Mouse (Mus musculus): ENCODE results near the gene Asic2. TPM values are rescaled to one million over a fixed set of nuclear protein-coding genes. Genes with fewer than 3 reads are reported as not detected.

Gene Asic2
- total RNA-seq, 2 experiments from 2014 or later, result not detected

DNA sequence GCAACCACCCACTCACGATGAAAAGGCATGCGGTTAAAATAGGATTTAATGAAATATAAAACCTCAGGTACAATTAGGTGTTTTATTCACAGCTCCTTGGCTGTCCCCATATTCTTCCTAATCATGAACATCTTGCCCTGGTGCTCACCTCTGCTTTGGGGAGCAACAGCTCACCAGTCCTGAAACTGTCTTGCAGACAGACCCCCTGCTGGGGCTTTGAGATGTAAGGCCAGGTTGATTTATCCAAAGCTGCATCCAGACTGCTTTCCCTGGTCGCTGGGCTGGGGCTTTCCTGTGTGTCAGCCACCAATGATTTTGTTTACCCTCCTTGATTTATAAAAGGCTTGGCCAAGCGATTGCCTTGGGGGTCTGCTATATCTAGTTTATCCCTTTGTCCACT is 805.2 kb downstream of the Asic2 start:
- ATAC-seq (replicated peaks; ENCODE audit: low FRiP score, poor library complexity, severe bottlenecking), result no peak

DNA sequence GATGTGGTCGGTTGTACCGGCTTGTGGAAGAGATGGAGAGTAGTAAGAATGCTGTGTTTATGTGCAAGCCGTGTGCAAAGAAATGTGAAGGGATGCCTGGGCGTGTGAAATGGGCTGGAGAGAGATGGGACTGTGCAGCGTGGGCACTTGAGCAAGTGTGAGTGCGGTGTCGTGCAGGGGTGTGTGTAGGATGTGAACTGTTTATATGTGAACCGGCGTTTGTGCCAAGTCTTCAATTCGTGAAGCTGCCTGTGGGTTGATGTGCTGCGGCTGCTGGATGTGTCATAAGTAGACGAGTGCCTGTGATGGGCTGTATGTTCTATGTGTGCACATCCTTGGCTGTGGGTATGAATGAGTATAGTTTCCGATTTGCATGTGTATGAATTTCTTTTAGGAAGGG is 814.4 kb downstream of the Asic2 start:
- no peak for ATAC-seq (replicated peaks; ENCODE audit: low FRiP score, poor library complexity, severe bottlenecking)

DNA sequence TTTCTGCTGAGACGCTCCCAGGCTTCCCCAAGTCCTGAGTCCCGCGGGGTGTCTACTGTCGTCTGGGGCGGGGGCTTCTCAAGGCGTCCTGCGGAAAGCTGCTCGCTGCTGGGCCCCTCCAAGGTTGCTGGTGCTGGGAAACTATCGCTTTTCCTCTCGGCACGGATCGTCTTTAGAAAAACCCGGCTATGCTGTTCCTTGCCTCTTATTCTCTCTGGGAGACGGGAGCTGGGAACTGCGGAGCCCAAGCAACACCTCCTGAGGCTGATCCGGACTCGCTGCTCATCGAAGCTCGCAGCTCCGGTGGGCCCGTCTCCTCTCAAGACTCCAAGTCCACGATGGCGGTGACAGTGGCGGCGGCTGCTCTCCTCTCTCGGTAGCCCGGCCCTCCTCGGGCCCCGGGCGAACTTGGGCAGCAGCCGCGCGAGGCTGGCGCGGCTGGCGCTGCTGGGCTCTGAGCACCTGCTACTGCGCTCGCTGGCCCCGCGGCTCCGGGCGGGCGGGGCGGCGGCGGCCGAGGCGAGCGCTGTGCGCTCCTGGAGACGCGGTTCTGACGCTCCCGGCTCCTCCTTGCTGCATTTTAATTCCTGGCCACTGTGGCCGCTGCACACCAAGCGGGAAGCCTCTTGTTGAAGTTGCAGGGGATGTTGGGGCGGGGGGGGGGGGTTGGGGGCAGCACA is 815.0 kb downstream of the Asic2 start:
- ATAC-seq (replicated peaks; ENCODE audit: low FRiP score, poor library complexity, severe bottlenecking), result no peak

DNA sequence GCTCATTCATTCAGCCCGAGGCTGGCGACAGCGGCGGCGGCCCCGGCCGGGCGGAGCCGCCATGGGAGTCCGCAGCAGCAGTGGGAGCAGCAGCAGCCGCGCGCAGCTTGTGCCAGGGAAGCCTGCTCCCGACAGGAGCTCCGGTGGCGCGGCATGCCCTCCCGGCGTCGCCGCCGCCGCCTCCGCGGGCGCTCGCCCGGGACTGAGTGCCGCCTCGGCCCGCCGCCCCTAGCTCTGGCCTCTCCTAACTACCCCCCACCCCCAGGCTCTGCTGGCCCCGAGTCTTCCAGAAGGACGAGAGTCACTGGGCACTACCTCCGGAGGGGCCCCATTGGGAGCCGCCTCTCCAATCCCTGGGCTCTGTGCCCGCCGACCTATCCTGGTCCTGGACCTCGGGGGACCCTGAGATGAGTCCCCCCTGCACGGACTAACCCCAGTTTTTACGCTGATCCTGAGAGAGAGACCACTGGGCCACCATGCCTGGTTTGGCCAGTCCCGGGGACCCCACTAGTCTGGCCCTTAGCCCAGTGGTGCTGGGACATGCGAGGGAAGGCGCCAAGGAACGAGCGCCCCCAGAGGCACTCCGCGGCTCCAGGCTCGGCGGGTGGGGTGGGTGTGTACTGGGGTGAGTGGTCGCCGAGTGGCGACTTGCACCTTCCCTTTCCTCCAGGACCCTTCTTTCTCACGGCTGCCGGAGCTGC is 815.6 kb downstream of the Asic2 start:
- no peak for ATAC-seq (replicated peaks; ENCODE audit: low FRiP score, poor library complexity, severe bottlenecking)

DNA sequence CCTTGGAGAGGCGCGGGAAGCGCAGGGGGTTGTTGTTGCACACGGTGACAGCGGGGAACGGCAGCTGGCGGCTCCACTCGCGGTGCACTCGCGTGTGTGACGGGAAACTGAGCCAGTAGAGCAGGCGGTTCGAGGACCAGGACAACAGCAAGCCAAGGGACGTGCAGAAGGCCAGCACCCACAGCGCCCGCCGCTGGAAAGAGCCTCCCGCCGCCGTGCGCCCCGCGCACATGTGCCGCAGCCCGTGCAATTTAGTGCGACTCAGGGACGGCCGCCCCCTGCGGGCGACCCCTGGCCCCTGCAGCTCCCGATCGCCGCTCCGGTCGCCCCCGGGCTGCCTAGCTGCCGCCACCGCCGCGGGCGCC is 816.3 kb downstream of the Asic2 start:
- no peak for ATAC-seq (replicated peaks; ENCODE audit: low FRiP score, poor library complexity, severe bottlenecking)

DNA sequence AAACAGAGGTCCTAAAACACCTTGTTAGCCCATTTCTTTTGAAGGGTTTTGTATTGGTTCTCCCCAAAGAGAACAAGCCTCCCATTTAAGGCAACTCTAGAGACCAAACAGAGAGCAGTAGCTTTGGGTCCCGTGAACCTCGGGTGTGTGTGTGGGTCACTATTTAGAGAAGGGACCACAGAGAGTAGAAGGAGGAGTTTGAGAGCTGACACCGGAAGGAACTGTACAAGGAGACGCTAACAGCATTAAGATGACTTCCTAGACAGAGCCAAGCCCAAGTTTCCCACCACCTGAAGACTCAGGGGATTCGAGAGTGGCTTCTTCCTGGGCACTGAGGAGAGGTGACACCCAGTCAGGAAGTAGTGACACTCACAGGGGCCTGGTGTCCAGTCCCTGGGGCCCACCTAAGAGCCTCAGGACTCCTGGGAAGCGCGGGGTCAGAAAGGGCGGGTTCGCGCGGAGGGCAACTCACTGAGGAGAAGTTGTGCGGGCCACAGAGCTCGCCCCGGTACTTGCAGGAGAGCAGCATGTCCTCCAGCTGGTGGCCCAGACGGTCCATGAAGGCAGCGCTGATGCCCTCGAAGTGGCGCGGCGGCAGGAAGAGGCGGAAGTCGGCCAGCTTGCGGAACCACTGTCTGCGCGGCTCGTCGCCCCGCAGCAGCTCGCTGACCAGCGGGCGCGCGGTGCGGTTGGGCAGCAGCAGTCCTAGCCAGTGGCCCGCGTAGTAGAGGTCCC is 816.8 kb downstream of the Asic2 start:
- no peak for ATAC-seq (replicated peaks; ENCODE audit: low FRiP score, poor library complexity, severe bottlenecking)

DNA sequence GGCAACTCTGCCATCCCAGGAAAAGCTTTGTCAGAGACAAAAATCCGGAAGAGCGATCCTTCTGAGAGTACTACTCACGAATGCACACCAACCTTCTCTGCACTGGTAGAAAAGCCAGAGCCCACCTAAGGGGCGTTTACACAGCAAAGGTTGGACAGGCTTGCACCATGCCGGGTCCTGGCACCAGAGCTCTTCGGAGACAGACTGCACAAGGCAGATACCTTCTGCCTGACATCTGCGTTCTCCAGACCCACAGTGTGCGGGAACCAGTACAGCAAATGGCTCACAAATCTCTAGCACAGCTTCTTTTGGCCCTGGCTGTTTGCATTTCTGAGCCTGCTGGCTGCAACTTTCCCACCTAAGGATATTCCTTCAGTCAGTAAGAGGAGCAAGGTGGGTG is 817.6 kb downstream of the Asic2 start:
- ATAC-seq (replicated peaks; ENCODE audit: low FRiP score, poor library complexity, severe bottlenecking), result no peak

DNA sequence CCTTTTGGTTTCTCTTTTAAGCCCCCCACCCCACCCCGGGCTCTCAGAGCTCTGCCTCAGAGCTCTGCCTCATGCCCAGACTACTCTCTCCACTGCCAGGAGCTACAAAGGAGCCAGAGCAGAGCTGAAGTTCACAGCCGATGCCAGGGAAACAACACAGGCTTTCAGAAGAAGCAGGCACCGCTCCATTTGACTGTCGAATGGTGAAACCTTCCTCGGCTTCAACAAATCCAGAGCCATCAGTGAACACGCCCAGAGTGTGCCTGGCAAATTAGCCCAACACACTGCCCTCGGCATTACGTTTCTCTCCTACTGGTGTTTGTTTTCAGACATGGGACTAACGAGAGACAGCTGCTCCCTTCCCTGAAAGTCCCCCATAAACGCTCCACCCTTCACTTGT is 819.8 kb downstream of the Asic2 start:
- no peak for ATAC-seq (replicated peaks; ENCODE audit: low FRiP score, poor library complexity, severe bottlenecking)

DNA sequence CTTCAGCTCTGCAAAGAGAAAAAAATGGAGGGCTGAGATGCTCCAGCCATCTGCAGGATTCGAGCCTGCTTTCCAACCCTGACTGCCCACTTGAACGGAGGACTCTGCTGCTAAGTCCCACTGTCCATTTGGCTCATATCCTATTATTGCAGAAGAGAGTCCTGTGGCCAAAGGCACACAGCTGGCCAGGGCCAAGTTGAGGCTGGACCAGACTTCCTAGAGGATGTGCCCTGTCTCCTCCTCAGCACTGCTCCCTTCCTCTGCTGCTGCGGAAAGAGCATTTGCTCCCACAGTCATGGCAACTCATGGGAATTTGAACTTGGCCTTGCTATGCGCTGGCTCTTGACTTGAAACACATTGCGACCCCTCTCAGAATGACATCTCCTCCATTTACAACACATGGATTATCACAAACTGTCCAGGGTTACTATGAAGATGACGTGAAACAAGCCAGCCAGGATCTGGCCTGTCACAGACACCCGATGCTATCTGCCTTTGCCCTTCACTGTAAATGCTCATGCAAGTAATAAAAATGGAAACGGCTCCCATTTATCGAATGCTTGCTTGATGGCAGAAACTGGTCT is 821.6 kb downstream of the Asic2 start:
- no peak for ATAC-seq (replicated peaks; ENCODE audit: low FRiP score, poor library complexity, severe bottlenecking)

DNA sequence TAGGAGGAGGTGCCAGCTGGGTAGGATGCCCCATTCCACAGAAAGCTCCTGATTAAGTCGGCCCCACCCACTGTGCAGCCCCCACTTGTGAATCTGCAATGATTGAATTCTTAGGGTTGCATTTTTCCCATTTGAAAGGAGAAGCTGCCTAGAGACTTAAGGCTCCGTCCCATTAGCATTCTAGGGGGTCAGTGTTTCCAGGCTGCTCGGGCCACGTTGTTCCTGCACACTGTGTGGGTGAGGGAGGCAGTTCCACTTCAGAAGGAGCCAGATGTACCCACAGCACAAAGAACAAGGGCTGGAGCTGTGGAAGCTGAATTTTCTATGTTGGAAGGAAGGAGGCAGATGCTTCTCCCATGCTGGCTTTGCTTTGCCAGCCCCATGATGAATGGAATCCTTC is 833.1 kb downstream of the Asic2 start:
- ATAC-seq (replicated peaks; ENCODE audit: low FRiP score, poor library complexity, severe bottlenecking), result no peak

DNA sequence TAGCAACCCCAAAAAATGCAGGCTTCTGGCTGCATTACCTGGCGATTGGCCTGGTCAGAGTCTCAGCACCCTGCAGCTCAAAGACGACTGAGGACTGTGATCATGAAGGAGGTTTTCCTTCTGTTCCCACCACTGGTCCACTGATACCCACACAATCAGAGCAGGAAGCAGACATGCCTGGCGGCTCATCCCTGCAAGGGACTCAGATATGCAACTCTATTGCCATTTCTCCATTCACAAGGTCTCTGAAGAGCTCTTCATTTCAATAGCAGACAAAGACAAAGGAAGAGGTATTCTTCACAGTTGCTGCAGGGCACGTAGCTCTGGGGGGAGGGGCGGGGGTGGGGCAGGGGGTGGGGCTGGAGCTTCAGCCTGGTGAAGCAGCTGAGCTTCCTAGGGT is 834.3 kb downstream of the Asic2 start:
- ATAC-seq (replicated peaks; ENCODE audit: low FRiP score, poor library complexity, severe bottlenecking), result no peak

DNA sequence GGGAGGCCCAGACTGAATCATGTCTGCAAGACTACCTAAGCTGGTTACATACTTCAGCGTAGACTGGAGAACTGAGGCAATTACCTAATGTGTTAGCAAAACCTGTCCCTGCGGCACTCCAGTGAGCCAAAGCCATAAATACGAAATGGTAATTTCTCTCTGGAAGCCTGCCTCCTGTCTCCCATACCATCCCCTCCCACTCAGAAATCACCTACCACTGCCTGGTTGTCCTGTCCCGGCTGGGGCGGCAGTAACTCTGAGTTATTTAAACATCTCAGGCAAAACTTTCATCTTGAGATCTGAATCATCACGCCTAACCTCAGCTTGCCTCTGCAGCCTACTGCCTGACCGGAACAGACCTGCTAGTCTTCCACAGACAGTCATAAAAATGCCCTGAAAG is 835.6 kb downstream of the Asic2 start:
- ATAC-seq (replicated peaks; ENCODE audit: low FRiP score, poor library complexity, severe bottlenecking), result no peak

DNA sequence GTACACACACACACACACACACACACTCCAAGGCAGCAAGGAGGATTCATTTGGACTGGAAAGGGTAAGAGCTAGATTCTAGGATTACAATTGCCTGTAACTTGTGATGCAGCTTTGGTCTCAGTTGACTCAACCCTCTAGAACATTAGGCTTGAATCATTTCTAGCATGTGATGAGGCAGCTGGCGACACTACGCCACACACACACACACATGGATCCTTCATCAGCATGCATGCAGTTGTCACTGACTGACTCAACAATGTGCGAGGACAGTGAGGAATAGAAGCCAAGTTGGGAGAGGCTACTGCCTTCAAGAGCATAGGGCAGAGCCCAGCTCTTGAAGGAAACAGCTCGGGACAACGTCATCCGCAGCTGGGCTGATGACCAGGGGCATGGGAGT is 843.9 kb downstream of the Asic2 start:
- no peak for ATAC-seq (replicated peaks; ENCODE audit: low FRiP score, poor library complexity, severe bottlenecking)

DNA sequence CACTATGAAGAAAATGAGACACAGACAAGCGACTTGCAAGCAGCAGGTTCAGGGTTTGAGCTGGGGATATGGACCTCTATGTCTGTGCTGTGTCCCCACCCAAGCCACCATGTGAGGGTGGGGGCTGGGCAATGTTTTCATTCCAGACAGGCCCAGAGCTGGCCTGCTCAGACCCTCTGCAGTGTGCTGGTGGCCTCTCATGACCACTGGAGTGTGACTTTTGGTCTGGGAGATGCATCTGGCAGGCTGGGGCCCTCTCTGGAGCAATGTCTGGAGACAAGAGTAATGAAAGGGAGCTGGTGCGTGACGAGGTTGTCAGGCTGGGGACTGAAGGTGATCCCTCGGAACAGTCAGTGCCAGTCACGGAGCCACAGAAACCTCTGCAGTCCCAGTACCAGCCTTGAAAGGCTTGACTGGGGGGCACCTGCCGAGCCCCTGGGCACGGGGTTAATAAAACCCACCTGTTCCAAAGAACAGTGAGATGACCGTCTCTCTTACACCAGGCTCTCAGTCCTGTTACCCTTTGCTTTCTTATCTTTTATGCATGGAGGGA is 848.2 kb downstream of the Asic2 start:
- ATAC-seq (replicated peaks; ENCODE audit: low FRiP score, poor library complexity, severe bottlenecking), result no peak

DNA sequence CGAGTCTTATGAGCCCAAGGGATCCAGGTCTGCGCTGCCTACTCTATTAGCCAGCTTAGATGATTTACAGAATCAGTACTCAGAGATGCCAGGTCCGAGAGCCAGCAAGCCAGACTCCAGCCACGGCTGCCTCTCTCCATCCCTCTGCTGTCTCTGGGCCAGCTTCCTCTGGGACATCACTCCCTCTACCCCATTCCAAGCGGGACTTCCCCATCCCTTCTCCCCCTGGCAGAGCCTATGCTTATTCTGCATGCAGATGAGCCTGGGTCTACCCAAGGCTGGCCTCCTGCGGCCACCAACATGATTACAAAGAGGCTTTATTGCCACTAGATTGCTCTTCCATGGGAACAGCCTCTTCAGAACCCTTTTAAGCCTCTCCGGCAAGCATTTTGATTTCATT is 850.2 kb downstream of the Asic2 start:
- no peak for ATAC-seq (replicated peaks; ENCODE audit: low FRiP score, poor library complexity, severe bottlenecking)

DNA sequence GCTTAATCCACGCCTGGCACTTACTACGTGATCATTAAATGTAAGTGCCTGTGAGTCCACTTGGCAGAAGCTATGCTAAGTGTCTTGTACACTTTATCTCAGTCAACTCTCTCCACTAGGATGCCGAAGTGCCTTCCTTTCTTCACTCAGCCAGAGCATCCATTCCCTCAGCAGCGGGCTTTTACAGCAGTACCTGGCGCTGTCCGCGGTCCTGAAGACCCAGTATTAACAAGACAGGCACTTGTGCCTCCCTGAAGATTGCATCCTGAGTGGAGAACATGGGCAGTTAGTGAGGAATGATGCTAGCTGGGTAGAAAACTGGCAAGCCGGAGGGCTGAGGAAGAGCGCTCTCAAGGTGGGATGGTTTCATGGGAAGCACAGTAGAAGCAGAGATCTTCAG is 852.6 kb downstream of the Asic2 start:
- ATAC-seq (replicated peaks; ENCODE audit: low FRiP score, poor library complexity, severe bottlenecking), result no peak

DNA sequence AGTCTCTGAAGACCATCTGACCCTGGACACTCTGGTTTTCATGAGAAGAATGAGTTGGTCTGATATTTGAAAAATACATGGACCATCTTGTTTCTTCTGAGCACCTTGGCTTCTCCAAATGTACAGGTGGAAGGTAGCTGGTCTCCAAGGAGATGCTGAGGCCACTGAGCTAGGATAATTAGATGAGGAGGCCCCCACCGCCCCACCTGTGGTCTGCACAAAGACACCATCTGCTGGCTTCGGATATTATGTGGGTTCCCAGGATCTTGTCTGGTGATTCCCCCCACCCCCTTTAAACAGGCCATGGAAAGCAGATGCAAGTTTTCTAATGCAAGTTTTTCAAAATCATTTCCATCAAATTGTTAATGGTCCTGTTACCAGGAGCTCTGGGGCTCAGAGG is 856.6 kb downstream of the Asic2 start:
- no peak for ATAC-seq (replicated peaks; ENCODE audit: low FRiP score, poor library complexity, severe bottlenecking)

DNA sequence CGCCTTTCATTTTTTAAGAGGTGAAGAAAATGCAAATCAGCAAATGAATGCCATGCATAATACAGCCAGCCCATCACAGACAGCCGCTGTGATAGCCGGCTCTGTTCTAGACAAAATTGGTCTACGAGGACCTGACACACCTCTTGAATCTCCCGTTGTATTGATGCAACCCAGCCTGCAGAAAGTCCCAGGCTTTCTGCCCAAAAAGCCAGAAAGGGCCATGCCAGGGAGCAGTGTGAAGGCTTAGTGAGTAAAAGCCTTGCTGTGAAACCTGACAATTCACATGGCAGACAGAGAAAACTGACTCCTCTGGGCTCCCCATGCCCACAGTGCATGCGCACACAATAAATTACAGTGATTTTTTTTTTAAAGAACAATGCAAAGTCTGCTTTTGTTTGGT is 858.2 kb downstream of the Asic2 start:
- no peak for ATAC-seq (replicated peaks; ENCODE audit: low FRiP score, poor library complexity, severe bottlenecking)

DNA sequence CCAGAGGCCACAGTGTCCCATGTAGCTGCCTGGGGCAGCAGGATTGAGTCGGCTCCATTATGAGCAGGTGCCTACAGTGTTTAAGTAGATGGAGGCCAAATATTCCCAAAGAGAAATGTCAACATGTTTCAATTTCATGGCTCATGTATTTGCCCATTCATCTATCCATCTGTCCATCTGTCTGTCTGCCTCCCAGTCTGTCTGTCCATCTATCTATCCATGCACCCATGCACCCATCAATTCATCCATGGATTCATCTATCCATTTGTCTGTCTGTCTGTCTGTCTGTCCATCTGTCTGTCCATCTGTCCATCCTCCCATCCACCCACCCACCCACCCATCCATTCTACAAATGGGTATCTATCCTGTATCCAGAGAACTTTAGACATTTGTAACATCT is 861.3 kb downstream of the Asic2 start:
- ATAC-seq (replicated peaks; ENCODE audit: low FRiP score, poor library complexity, severe bottlenecking), result no peak

DNA sequence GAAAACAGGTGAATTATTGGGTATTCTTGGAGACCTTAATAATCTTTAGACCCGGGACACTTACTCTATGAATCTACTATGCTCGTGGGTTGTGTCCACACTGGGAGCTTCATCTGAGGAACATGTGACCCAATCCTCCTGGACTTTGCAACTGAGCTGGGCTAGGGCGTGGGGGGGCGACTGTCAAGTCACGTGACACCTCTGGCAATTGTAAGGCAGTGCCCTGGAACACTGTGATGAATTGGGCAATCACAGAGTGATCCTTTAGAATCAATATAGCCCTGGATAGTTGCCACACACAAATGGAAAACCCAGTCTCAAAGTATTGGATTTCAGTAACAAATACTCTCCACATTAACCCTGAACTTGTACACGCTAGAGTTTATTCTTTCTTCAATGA is 867.4 kb downstream of the Asic2 start:
- ATAC-seq (replicated peaks; ENCODE audit: low FRiP score, poor library complexity, severe bottlenecking), result no peak

DNA sequence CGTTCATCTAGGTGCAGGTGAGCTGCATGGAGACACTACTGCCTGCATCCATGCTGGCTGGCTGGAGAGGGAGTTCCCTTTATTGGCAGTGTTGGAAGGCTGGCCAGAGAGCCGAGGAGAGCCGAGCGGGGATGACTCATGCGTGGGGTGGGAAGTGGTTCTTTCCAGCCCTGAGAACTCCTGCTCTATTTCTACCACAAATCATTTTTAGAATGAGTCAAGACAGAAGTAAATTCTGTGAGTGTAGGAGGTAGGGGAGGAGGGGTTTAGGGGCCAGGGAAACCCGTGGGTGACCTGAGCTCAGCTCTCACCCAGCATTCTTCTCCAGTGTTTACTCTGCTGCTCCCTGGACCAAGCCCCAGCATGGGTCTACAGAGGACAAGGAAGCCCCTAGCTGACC is 872.2 kb downstream of the Asic2 start:
- no peak for ATAC-seq (replicated peaks; ENCODE audit: low FRiP score, poor library complexity, severe bottlenecking)
